Mouse (Mus musculus) small intestine, adult 2 months (tissue): ENCODE results near the gene Zfp704. TPM values are rescaled to one million over a fixed set of nuclear protein-coding genes. Genes with fewer than 3 reads are reported as not detected.
A peak's percentile ranks its signal among the peaks of the same experiment; 100 is the strongest.

Experiments used
- H3K27ac ChIP-seq: fragments of 200-500 bp; 2 replicates; pipeline ENCODE4 v1.5.1; 2012; ENCODE audit warnings: low read depth, low read length, control low read depth, inconsistent platforms; ENCODE audit not compliant: insufficient read depth
- H3K27me3 ChIP-seq: fragments of 200-500 bp; 2 replicates; pipeline ENCODE4 v1.6.1; 2012; ENCODE audit warnings: mild to moderate bottlenecking, moderate library complexity, low read length, inconsistent platforms; ENCODE audit not compliant: control insufficient read depth, insufficient read depth
- H3K36me3 ChIP-seq: fragments of 200-500 bp; 2 replicates; pipeline ENCODE4 v1.6.1; 2012; ENCODE audit warnings: mild to moderate bottlenecking, low read length, control low read depth, inconsistent platforms; ENCODE audit not compliant: control insufficient read depth, insufficient read depth
- H3K4me1 ChIP-seq: fragments of 200-500 bp; 2 replicates; pipeline ENCODE4 v1.6.1; 2012; ENCODE audit warnings: low read length, inconsistent platforms, mixed read lengths; ENCODE audit not compliant: control insufficient read depth, insufficient read depth, insufficient read length
- H3K4me3 ChIP-seq: fragments of 200-500 bp; 2 replicates; pipeline ENCODE4 v1.5.1; 2012; ENCODE audit warnings: low read depth, mild to moderate bottlenecking, control low read depth, inconsistent platforms, low read length, moderate library complexity
- CTCF ChIP-seq: fragments of 200-500 bp; IDR thresholded peaks from 2 replicates; pipeline ENCODE4 v1.5.1; 2012; ENCODE audit warnings: low read depth, mild to moderate bottlenecking, control low read depth, inconsistent platforms, low read length, moderate library complexity, mixed read lengths; ENCODE audit not compliant: insufficient replicate concordance, insufficient read length; ENCODE audit errors: extremely low read depth
- POLR2A ChIP-seq: fragments of 200-500 bp; IDR thresholded peaks from 2 replicates; pipeline ENCODE4 v1.6.1; 2012; ENCODE audit warnings: low read depth, mild to moderate bottlenecking, control low read depth, inconsistent platforms, low read length, moderate library complexity
- WGBS: fragments of 180-500 bp; shearing (Covaris S2); methylation state at CpG from one replicate; pipeline ENCODE4 v1.1.7; 2018; 5-methylcytosine and 5-hydroxymethylcytosine counted together
- polyA plus RNA-seq: library from polyadenylated mRNA; depleted of rRNA; stranded (reverse); fragments of >200 nt; gene quantifications from 2 replicates; pipeline ENCODE4 v1.2.3, GENCODE M21; 2012

The Zfp704 gene
- polyA plus RNA-seq, 1 experiment: 1.5 TPM

DNA sequence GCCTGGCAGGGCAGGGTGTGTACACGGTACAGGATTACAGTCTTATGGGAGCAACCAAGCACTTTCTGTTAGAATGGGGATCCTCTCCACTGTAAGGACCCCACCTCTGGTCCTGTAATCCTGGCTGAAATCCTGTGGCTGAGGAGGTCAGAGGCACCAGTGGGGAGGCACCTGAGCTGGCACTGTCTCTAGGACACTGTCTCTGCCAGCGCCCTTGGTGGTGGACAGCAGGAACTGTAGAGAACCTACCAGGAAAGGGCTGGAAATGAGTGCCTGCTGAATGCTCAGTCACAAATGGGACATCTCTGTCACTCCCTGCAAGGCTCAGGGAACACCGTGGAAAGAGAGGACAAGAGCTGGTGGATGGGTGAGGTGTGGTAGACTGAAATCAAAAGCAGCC is 133.5 kb downstream of the Zfp704 start:
- Histone ChIP-seq H3K4me1 (no peaks in the 10 kb centered on the region), H3K27me3 (no peaks in the 10 kb centered on the region), H3K4me3 (no peak overlapping the region), H3K27ac (no peak overlapping the region), H3K36me3 (no peaks in the 10 kb centered on the region)
- TF ChIP-seq POLR2A: no peak
- 84% methylated on average over 3 of the region's 3 CpGs for WGBS

DNA sequence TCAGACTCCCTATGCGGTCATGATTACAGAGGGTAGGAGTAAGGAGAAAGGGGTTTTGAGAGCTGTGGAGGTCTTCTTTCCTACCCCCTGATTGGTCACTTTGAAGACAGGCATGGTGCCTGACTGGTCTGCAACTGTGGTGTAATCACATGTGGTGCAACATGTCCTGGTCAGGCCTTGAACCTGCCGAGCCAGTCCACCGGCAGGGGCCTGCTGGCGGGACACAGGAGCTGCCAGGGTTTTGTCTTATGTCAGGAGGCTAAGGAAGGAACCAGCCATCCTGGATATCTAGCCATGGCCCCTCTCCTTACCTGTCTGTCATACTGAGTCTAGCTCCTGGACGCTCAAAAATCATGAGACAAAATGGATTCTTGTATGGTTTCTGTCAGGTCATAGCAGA is 134.4 kb downstream of the Zfp704 start:
- no peak overlapping the region for H3K27ac ChIP-seq
- H3K4me3 ChIP-seq: no peak overlapping the region
- no peaks in the 10 kb centered on the region for H3K4me1 ChIP-seq
- no peaks in the 10 kb centered on the region for H3K36me3 ChIP-seq
- H3K27me3 ChIP-seq: no peaks in the 10 kb centered on the region
- TF ChIP-seq POLR2A: no peak
- TF ChIP-seq CTCF: no peak
- 95% methylated on average over 5 of the region's 5 CpGs for WGBS

DNA sequence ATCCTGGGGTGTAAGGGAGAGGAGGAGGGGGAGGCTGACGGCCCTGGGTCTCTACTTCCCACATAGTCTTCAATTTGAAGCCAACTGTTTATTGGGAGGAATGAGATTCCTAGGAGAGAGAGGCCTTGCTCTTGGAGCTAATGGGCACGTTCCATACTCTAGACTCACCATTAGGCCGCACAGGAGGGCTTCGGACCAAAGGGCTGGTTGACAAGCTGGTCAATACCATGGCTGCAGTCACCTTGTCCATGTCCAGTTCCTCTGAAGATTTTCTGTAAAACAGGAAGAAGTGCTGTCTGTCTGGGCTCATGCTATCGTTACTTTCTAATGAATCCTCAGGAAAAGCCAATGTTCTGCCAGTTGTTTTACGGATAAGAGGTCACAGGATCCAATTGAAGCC is 135.6 kb downstream of the Zfp704 start:
- Histone ChIP-seq H3K27ac (no peak overlapping the region), H3K4me1 (no peaks in the 10 kb centered on the region), H3K4me3 (no peak overlapping the region), H3K36me3 (no peaks in the 10 kb centered on the region), H3K27me3 (no peaks in the 10 kb centered on the region)
- 95% methylated on average over 6 of the region's 6 CpGs for WGBS
- TF ChIP-seq POLR2A (no peak), CTCF (no peak)

DNA sequence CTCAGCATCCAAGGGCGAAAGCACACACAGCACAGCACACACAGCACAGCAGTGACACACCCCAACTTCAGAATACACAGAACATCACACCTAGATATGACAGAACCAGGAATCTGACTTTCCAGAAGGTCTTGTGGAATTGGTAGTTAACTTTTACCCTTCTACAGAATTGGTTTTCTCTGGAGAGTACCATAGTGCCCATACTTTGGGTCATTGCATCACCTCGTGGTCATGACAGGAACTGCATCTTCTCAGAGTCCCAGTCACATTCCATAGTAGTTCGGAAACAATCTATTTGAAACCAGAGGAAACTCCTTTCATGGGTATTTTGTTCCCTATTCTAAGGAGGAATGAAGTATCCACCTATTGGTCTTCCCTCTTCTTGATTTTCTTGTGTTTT is 143.6 kb downstream of the Zfp704 start:
- 47% methylated on average over 3 of the region's 3 CpGs for WGBS
- H3K4me1 ChIP-seq: no peaks in the 10 kb centered on the region
- H3K27me3 ChIP-seq: no peaks in the 10 kb centered on the region
- no peak overlapping the region for H3K27ac ChIP-seq
- H3K36me3 ChIP-seq: no peaks in the 10 kb centered on the region
- TF ChIP-seq CTCF: peak; percentile 24; the same call in 1 of the 2 replicates
- no peak for TF ChIP-seq POLR2A
- H3K4me3 ChIP-seq: no peak overlapping the region

DNA sequence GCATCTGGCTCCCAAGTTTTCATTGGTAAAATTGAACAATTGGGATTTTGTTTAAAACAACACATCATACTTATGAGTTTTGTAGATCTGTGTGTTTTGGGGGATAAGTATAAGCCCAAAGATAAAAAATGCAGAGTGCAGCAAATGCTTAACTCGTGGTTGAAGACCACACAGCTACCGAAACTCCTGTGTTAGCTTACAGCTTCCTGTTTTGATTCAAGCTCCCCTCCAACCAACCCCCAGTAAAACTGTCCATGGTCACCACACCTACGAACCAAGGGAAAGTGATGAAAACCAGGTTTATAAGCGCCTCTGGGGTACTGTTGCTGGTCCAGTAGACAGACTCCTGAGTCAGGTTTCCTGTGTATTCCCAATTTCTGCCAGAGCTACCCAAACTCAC is 144.2 kb downstream of the Zfp704 start:
- no peaks in the 10 kb centered on the region for H3K4me1 ChIP-seq
- whole genome bisulfite sequencing: 79% methylated on average over 4 of the region's 4 CpGs
- H3K4me3 ChIP-seq: no peak overlapping the region
- H3K27me3 ChIP-seq: no peaks in the 10 kb centered on the region
- H3K36me3 ChIP-seq: no peaks in the 10 kb centered on the region
- no peak overlapping the region for H3K27ac ChIP-seq
- TF ChIP-seq POLR2A (no peak), CTCF (no peak)

DNA sequence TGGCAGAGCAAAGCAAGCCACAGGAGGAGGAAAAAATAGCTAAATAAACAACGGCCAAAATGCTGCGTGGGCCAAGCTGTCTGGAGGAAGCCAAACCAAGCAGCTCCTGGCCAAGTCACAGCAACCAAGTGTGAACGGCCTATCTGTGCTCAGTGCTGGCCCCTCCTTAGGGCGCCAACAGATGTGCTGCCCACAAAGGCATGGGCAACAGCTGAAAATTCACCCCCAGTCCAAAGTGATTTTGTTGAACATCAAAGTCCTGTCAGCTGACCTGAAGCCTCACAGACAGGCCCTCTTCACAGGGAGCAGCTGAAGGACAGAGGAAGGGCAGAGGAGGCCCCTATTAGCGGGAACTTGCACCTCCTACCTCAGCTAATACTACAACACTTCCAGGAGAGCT is 148.2 kb downstream of the Zfp704 start:
- Histone ChIP-seq H3K4me3 (no peak overlapping the region), H3K27me3 (no peaks in the 10 kb centered on the region), H3K4me1 (no peaks in the 10 kb centered on the region), H3K36me3 (no peaks in the 10 kb centered on the region), H3K27ac (no peak overlapping the region)
- WGBS: 79% methylated on average over 5 of the region's 5 CpGs
- no peak for TF ChIP-seq POLR2A
- TF ChIP-seq CTCF: no peak

DNA sequence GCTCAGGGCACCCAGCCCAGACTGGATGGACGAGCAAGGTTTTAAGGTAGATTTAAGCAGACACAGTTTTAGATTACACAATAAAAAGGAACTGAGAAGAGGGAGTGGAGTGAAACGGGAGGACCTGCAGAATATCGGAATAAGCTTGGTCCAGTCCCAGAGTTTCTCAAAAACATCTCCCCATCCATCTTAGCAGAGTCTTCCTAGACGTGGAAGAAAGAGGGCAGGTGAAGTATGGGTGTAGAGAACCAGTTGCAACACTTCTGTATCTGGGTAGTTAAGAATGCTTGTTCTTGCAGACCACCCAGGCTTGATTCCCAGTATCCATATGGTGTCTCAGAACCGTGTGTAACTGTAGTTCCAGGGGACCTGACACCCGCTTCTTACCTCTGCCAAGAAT is 149.6 kb downstream of the Zfp704 start:
- H3K4me1 ChIP-seq: no peaks in the 10 kb centered on the region
- TF ChIP-seq CTCF: no peak
- no peak for TF ChIP-seq POLR2A
- WGBS: 82% methylated on average over 6 of the region's 6 CpGs

DNA sequence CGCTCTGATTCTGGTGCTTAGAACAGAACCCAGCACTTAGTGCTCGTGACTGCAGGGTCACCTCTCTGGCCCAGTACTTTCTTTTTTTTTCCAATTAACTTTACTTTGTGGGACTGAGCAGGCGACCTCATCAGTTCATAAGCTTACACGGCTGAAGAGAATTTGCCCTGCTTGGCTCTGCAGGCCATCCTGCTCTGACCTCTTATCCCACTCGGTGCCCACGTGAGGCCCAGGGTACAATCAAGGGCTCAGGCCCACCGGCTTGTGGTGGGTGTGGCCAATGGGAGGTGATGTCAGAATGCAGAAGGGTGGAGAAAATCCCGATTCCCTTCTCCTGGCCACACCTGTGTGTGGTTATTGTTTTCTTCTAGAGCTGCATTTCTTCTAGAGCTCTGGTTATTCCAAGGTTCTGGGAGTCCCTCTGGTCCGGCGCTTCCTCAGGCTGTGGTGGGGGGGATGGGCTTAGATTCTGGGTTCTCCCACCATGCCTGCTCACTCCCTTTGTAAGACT is 153.4 kb downstream of the Zfp704 start:
- TF ChIP-seq POLR2A (no peak), CTCF (no peak)
- Histone ChIP-seq H3K36me3 (no peaks in the 10 kb centered on the region), H3K4me1 (no peaks in the 10 kb centered on the region), H3K27me3 (no peaks in the 10 kb centered on the region), H3K27ac (no peak overlapping the region), H3K4me3 (no peak overlapping the region)
- WGBS: 75% methylated on average over 10 of the region's 10 CpGs

More for the DNA sequence above, 149.6 kb downstream of the Zfp704 start:
- no peak overlapping the region for H3K27ac ChIP-seq
- H3K4me3 ChIP-seq: no peak overlapping the region
- H3K27me3 ChIP-seq: no peaks in the 10 kb centered on the region
- no peaks in the 10 kb centered on the region for H3K36me3 ChIP-seq
